ENCODE assay signal across 15 mouse cellular contexts in the genomic region with DNA sequence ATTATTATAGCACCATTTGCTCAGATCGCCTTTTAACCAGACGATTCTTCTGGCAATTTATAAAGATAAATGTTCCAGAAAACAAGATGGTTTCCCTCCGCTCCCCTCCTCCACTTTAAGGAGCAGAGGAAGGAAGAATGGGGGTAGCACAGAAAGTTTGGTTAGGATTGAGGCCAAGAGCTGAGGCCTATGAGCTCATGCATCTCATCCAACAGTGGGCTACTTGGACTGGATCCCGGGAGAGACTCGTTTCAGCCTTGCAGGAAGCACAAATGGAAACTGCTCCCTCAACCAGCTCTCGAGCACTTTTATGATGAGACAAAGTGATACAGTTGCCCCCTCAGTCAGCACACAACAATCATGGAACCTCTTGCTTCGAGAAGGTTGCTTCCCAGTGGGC.
A peak's percentile ranks its signal among the peaks of the same experiment; 100 is the strongest.
DNase-seq lines count a peak whose midpoint lies in the region; ATAC-seq and TF ChIP-seq lines count a peak whose summit lies in the region.
"Had no signal": no experiment of that assay in that cellular context is flagged by ENCODE, and none has a peak within 500 bp of the region (broad histone marks: within the 10 kb centered on the region; RNA-seq: fewer than 3 reads in every experiment).

No protein-coding gene starts in this region.

- TF ChIP-seq EP300 in heart, adult 2 months (IDR thresholded peaks at IDR 0.05; ENCODE audit: insufficient read depth, low read depth, low read length), result no peak

- H3K79me2 ChIP-seq in heart, adult 2 months (replicated peaks; ENCODE audit: control insufficient read depth, insufficient read depth, low read length), result no peaks in the 10 kb centered on the region

- H3K9me3 ChIP-seq in heart, embryonic 16.5 days (replicated peaks; ENCODE audit: control insufficient read depth, low read length), result no peaks in the 10 kb centered on the region
- H3K9me3 ChIP-seq: liver, embryonic 13.5 days; midbrain, embryonic 12.5 days; neural tube, embryonic 13.5 days had no signal

- H3K27me3 ChIP-seq in heart, adult 2 months (ENCODE audit: control insufficient read depth, insufficient read depth, low read length), result no peaks in the 10 kb centered on the region
- no peaks in the 10 kb centered on the region for H3K27me3 ChIP-seq in heart, embryonic 16.5 days (ENCODE audit: control insufficient read depth, insufficient read depth, low read length)
- H3K27me3 ChIP-seq in thymus, adult 2 months (ENCODE audit: control insufficient read depth, insufficient read depth, low read length), result no peaks in the 10 kb centered on the region

- no peak for TF ChIP-seq POLR2A in heart, adult 2 months (IDR thresholded peaks at IDR 0.05; ENCODE audit: insufficient read depth, low read depth, low read length)
- TF ChIP-seq POLR2A in thymus, adult 2 months (IDR thresholded peaks at IDR 0.05; ENCODE audit: control insufficient read depth, extremely low read depth, insufficient read depth, low read length, poor library complexity), result no peak

- WGBS in heart, adult 2 months, result 38% methylated on average over 7 of the region's 7 CpGs
- 52% methylated on average over 7 of the region's 7 CpGs for WGBS in heart, embryonic 16.5 days
- WGBS in thymus, adult 2 months, result 87% methylated on average over 7 of the region's 7 CpGs

- no peak for TF ChIP-seq CTCF in heart, adult 2 months (IDR thresholded peaks at IDR 0.05)
- TF ChIP-seq CTCF in thymus, adult 2 months (IDR thresholded peaks at IDR 0.05; ENCODE audit: borderline replicate concordance, control insufficient read depth, extremely low read depth, insufficient read depth, low read length, poor library complexity), result no peak

- intact Hi-C loops in heart, adult 2 months (cut with DNase I), result loop anchor here (2.0 kb wide), 1 partner anchor 47 kb away; no protein-coding TSS in a partner anchor
- intact Hi-C loops in left cerebral cortex, postnatal 14 days (cut with DNase I), result no loop called here

- DNase-seq in heart, adult 18-20 months, result peak; percentile 28 to 37
- no peak for DNase-seq in heart, adult 2 months
- peak; percentile 11 to 22 for DNase-seq in left cerebral cortex, postnatal 14 days (ENCODE audit: low spot score in 2 of 2)
- DNase-seq in left cerebral cortex, adult 18-20 months (ENCODE audit: low spot score in 2 of 2), result no peak
- peak; percentile 29 for DNase-seq in Muller cell, postnatal 12 days (ENCODE audit: inconsistent ontology term)
- no peak for DNase-seq in thymus, adult 2 months
- DNase-seq: layer of hippocampus, postnatal 36 days; liver, embryonic 13.5 days; thymus, postnatal 14 days had no signal

- 0 out of 2 replicates have a peak, but pooled peaks cover 4% of the 10 kb centered on the region for H3K4me1 ChIP-seq in heart, adult 2 months (ENCODE audit: control insufficient read depth, insufficient read depth, low read length)
- H3K4me1 ChIP-seq in heart, embryonic 16.5 days (ENCODE audit: control insufficient read depth, insufficient read depth, low read length), result peaks cover 13% of the 10 kb centered on the region
- H3K4me1 ChIP-seq in thymus, adult 2 months (replicated peaks; ENCODE audit: control insufficient read depth, insufficient read depth, low read length), result no peaks in the 10 kb centered on the region
- H3K4me1 ChIP-seq: liver, embryonic 13.5 days; midbrain, embryonic 12.5 days; neural tube, embryonic 13.5 days had no signal

- no peak overlapping the region for H3K27ac ChIP-seq in heart, adult 2 months
- peak overlapping the region; percentile 41 for H3K27ac ChIP-seq in heart, embryonic 16.5 days (ENCODE audit: low read length)
- H3K27ac ChIP-seq in thymus, adult 2 months (ENCODE audit: control insufficient read depth, insufficient read depth, low read length), result no peak overlapping the region
- H3K27ac ChIP-seq: liver, embryonic 13.5 days; midbrain, embryonic 12.5 days; neural tube, embryonic 13.5 days had no signal

- no peaks in the 10 kb centered on the region for H3K36me3 ChIP-seq in heart, adult 2 months (ENCODE audit: control insufficient read depth, insufficient read depth, low read length)
- H3K36me3 ChIP-seq in heart, embryonic 16.5 days (ENCODE audit: control insufficient read depth, insufficient read depth), result no peaks in the 10 kb centered on the region
- no peaks in the 10 kb centered on the region for H3K36me3 ChIP-seq in thymus, adult 2 months (ENCODE audit: control insufficient read depth, insufficient read depth, low read length)
- H3K36me3 ChIP-seq: liver, embryonic 13.5 days; midbrain, embryonic 12.5 days; neural tube, embryonic 13.5 days had no signal

- peak; percentile 68; the same call in 1 of the 2 replicates for ATAC-seq in heart, embryonic 16.5 days (replicated peaks; ENCODE audit: extremely low read depth, insufficient read depth, low FRiP score)
- ATAC-seq in erythroid progenitor cell, adult 5-6 weeks (replicated peaks; ENCODE audit: low FRiP score, poor library complexity, severe bottlenecking), result no peak
- ATAC-seq: intestine, embryonic 16.5 days had no signal

- no peak overlapping the region for H3K4me2 ChIP-seq in heart, embryonic 16.5 days (ENCODE audit: low read depth, low read length)
- H3K4me2 ChIP-seq: liver, embryonic 13.5 days; midbrain, embryonic 12.5 days; neural tube, embryonic 13.5 days had no signal

- no peak overlapping the region for H3K4me3 ChIP-seq in heart, adult 2 months
- H3K4me3 ChIP-seq in heart, embryonic 16.5 days (ENCODE audit: low read length), result no peak overlapping the region
- H3K4me3 ChIP-seq in thymus, adult 2 months (ENCODE audit: control insufficient read depth, insufficient read depth, low read length), result no peak overlapping the region
- H3K4me3 ChIP-seq: erythroblast, embryonic 14.5 days; liver, embryonic 13.5 days; midbrain, embryonic 12.5 days; neural tube, embryonic 13.5 days had no signal

- no peak overlapping the region for H3K9ac ChIP-seq in heart, adult 2 months (ENCODE audit: low read depth, low read length)
- H3K9ac ChIP-seq in heart, embryonic 16.5 days (ENCODE audit: low read length), result no peak overlapping the region
- H3K9ac ChIP-seq: liver, embryonic 13.5 days; midbrain, embryonic 12.5 days; neural tube, embryonic 13.5 days had no signal

Comparison
In these comparisons a context has a peak if more than half of its experiments do, and no peak if none do; other contexts are left out.
1. DNase-seq: peak in heart, adult 18-20 months (2 of 2), left cerebral cortex, postnatal 14 days (2 of 2) and Muller cell, postnatal 12 days (single experiment); none in heart, adult 2 months (0 of 2), left cerebral cortex, adult 18-20 months (0 of 2) and thymus, adult 2 months (single experiment).